Mouse (Mus musculus) thymus, adult 2 months (tissue): ENCODE results near the gene Akap17b. TPM values are rescaled to one million over a fixed set of nuclear protein-coding genes. Genes with fewer than 3 reads are reported as not detected.

Experiments used
- DNase-seq: peaks from one replicate; pipeline ENCODE4 v3.0.0; 2021
- H3K27ac ChIP-seq: fragments of 200-500 bp; 2 replicates; pipeline ENCODE4 v1.5.1; 2012; ENCODE audit warnings: low read length, control low read depth; ENCODE audit not compliant: control insufficient read depth, insufficient read depth
- H3K27me3 ChIP-seq: fragments of 200-500 bp; 2 replicates; pipeline ENCODE4 v1.6.1; 2012; ENCODE audit warnings: mild to moderate bottlenecking, low read length, moderate library complexity, mixed read lengths; ENCODE audit not compliant: control insufficient read depth, insufficient read depth
- H3K36me3 ChIP-seq: fragments of 200-500 bp; 2 replicates; pipeline ENCODE4 v1.6.1; 2012; ENCODE audit warnings: mild to moderate bottlenecking, low read length, moderate library complexity; ENCODE audit not compliant: control insufficient read depth, insufficient read depth
- H3K4me1 ChIP-seq: fragments of 200-500 bp; replicated peaks from 2 replicates; pipeline ENCODE4 v1.6.1; 2012; ENCODE audit warnings: low read length; ENCODE audit not compliant: control insufficient read depth, insufficient read depth
- H3K4me3 ChIP-seq: fragments of 200-500 bp; 2 replicates; pipeline ENCODE4 v1.5.1; 2012; ENCODE audit warnings: mild to moderate bottlenecking, low read length, control low read depth, moderate library complexity; ENCODE audit not compliant: control insufficient read depth, insufficient read depth
- CTCF ChIP-seq: fragments of 200-500 bp; IDR thresholded peaks from 2 replicates; pipeline ENCODE4 v1.5.1; 2012; ENCODE audit warnings: mild to moderate bottlenecking, control low read depth, low read length, moderate library complexity, borderline replicate concordance; ENCODE audit not compliant: control insufficient read depth, poor library complexity, insufficient read depth; ENCODE audit errors: extremely low read depth
- POLR2A ChIP-seq: fragments of 200-500 bp; IDR thresholded peaks from 2 replicates; pipeline ENCODE4 v1.6.1; 2012; ENCODE audit warnings: mild to moderate bottlenecking, low read length, control low read depth, moderate library complexity; ENCODE audit not compliant: control insufficient read depth, poor library complexity, insufficient read depth; ENCODE audit errors: extremely low read depth
- WGBS: fragments of 180-500 bp; shearing (Covaris S2); methylation state at CpG from one replicate; pipeline ENCODE4 v1.1.7; 2018; 5-methylcytosine and 5-hydroxymethylcytosine counted together
- polyA plus RNA-seq: library from polyadenylated mRNA; depleted of rRNA; stranded (reverse); fragments of >200 nt; gene quantifications from 2 replicates; pipeline ENCODE4 v1.2.3, GENCODE M21; 2012

Gene Akap17b
- polyA plus RNA-seq, 1 experiment, result 0.42 TPM

GRCm38 (mm10) chrX:36591120-36591519, 54.1 kb downstream of the Akap17b start:
- Histone ChIP-seq H3K4me3 (no peak overlapping the region), H3K36me3 (no peaks in the 10 kb centered on the region), H3K27me3 (no peaks in the 10 kb centered on the region), H3K27ac (no peak overlapping the region), H3K4me1 (no peaks in the 10 kb centered on the region)
- no peak for DNase-seq
- WGBS, result 82% methylated on average over 1 of the region's 1 CpGs
- TF ChIP-seq POLR2A, result no peak
- TF ChIP-seq CTCF, result no peak

- DNase-seq, result no peak
- H3K27ac ChIP-seq, result no peak overlapping the region
- 92% methylated on average over 7 of the region's 7 CpGs for WGBS
Measured at GRCm38 (mm10) chrX:36590266-36590665, 54.9 kb downstream of the Akap17b start.

GRCm38 (mm10) chrX:36587304-36588209, 57.6 kb downstream of the Akap17b start:
- Histone ChIP-seq H3K27me3 (no peaks in the 10 kb centered on the region), H3K4me1 (no peaks in the 10 kb centered on the region), H3K36me3 (no peaks in the 10 kb centered on the region), H3K27ac (no peak overlapping the region), H3K4me3 (no peak overlapping the region)
- TF ChIP-seq POLR2A, result no peak
- no peak for TF ChIP-seq CTCF
- WGBS, result 82% methylated on average over 8 of the region's 8 CpGs
- DNase-seq, result no peak

More at GRCm38 (mm10) chrX:36590266-36590665, 54.9 kb downstream of the Akap17b start:
- Histone ChIP-seq H3K36me3 (no peaks in the 10 kb centered on the region), H3K27me3 (no peaks in the 10 kb centered on the region), H3K4me1 (no peaks in the 10 kb centered on the region), H3K4me3 (no peak overlapping the region)
- TF ChIP-seq POLR2A (no peak), CTCF (no peak)

GRCm38 (mm10) chrX:36586629-36587303, 58.4 kb downstream of the Akap17b start:
- H3K4me1 ChIP-seq, result no peaks in the 10 kb centered on the region
- no peak overlapping the region for H3K27ac ChIP-seq
- no peaks in the 10 kb centered on the region for H3K27me3 ChIP-seq
- H3K4me3 ChIP-seq, result no peak overlapping the region
- no peaks in the 10 kb centered on the region for H3K36me3 ChIP-seq
- TF ChIP-seq CTCF (no peak), POLR2A (no peak)
- WGBS, result 90% methylated on average over 1 of the region's 1 CpGs
- no peak for DNase-seq

DNA sequence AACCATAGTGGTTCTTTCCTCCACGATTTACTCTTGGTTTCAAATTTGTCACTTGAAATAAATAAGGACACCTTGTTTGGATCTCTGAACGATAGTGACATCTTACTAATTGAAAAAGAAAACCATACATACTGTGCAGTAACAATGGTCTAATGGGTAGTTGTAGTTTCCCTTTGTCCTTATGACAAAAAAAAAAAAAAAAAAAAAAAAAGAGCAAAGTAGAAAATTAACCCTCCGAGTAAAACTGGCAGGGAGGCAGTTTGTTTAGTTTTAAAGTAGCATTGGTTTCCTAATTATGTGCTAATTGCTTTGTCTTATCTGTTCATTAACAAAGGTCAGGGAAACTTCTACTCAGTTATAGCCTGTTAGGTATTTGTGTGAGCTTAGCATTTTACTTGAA, 83.1 kb downstream of the Akap17b start:
- H3K4me1 ChIP-seq, result no peaks in the 10 kb centered on the region; the same call in 1 of the 2 replicates
- DNase-seq, result no peak
- no peaks in the 10 kb centered on the region for H3K27me3 ChIP-seq
- 21% methylated on average over 3 of the region's 3 CpGs for WGBS
- H3K36me3 ChIP-seq, result no peaks in the 10 kb centered on the region
- no peak overlapping the region for H3K27ac ChIP-seq
- no peak for TF ChIP-seq CTCF
- no peak for TF ChIP-seq POLR2A
- H3K4me3 ChIP-seq, result no peak overlapping the region

GRCm38 (mm10) chrX:36561650-36562049, 83.5 kb downstream of the Akap17b start:
- peak; percentile 63 for DNase-seq
- H3K36me3 ChIP-seq, result no peaks in the 10 kb centered on the region
- 7% methylated on average over 7 of the region's 7 CpGs for WGBS
- no peak overlapping the region for H3K4me3 ChIP-seq
- no peak for TF ChIP-seq POLR2A
- TF ChIP-seq CTCF, result no peak
- no peak overlapping the region for H3K27ac ChIP-seq
- no peaks in the 10 kb centered on the region; the same call in 1 of the 2 replicates for H3K4me1 ChIP-seq
- no peaks in the 10 kb centered on the region for H3K27me3 ChIP-seq
